Mouse (Mus musculus) sigmoid colon, adult 10 weeks (tissue): ENCODE data around the gene Aknad1. TPM values are rescaled to one million over a fixed set of nuclear protein-coding genes. Genes with fewer than 3 reads are reported as not detected.

ENCODE experiments used
- polyA plus RNA-seq: library from polyadenylated mRNA; stranded (reverse); fragments of 350-450 nt; fragmentation: Illumina TruSeq; extraction: RNeasy Lipid Tissue Mini Kit (QIAGEN cat#74804); gene quantifications from one replicate; pipeline ENCODE4 v1.2.3, GENCODE M21; 2014; ENCODE audit warnings: low read depth, low replicate concordance

Aknad1 gene
- polyA plus RNA-seq = 0.22 TPM

GRCm38 (mm10) chr3:108739045-108739708 is at the start of gene Aknad1:
Gene Aknad1, plus strand, starts transcription at chr3:108739658.

GRCm38 (mm10) chr3:108722036-108722872 is 17.2 kb upstream of the Aknad1 start, which contains the start of gene Gpsm2:
Gene Gpsm2, minus strand, starts transcription at chr3:108722309.

Other genes starting within 250 kb of the Aknad1 start
- not detected for gene 1700013F07Rik, start 205.5 kb upstream of the Aknad1 start, polyA plus RNA-seq
- 79.2 TPM for gene 5330417C22Rik, start 203.1 kb upstream of the Aknad1 start, polyA plus RNA-seq
- gene Tmem167b, start 177.2 kb upstream of the Aknad1 start, polyA plus RNA-seq = 113 TPM
- gene Taf13, start 168.0 kb upstream of the Aknad1 start, polyA plus RNA-seq = 78.7 TPM
- gene Wdr47, start 148.4 kb upstream of the Aknad1 start, polyA plus RNA-seq = 31.5 TPM
- gene Clcc1, start 85.7 kb upstream of the Aknad1 start, polyA plus RNA-seq = 39.6 TPM
- 41.1 TPM for gene Gpsm2, start 17.3 kb upstream of the Aknad1 start, polyA plus RNA-seq
- gene Stxbp3, start 100.9 kb downstream of the Aknad1 start, polyA plus RNA-seq = 224 TPM
- gene Fndc7, start 150.3 kb downstream of the Aknad1 start, polyA plus RNA-seq = not detected
- gene Prpf38b, start 172.1 kb downstream of the Aknad1 start, polyA plus RNA-seq = 308 TPM
- not detected for gene Henmt1, start 200.2 kb downstream of the Aknad1 start, polyA plus RNA-seq
- gene Gm9857, start 200.8 kb downstream of the Aknad1 start, polyA plus RNA-seq = not detected